Mouse (Mus musculus): Measurements from ENCODE around the gene Hrh3.
A peak's percentile ranks its signal among the peaks of the same experiment; 100 is the strongest.

Hrh3 gene

DNA sequence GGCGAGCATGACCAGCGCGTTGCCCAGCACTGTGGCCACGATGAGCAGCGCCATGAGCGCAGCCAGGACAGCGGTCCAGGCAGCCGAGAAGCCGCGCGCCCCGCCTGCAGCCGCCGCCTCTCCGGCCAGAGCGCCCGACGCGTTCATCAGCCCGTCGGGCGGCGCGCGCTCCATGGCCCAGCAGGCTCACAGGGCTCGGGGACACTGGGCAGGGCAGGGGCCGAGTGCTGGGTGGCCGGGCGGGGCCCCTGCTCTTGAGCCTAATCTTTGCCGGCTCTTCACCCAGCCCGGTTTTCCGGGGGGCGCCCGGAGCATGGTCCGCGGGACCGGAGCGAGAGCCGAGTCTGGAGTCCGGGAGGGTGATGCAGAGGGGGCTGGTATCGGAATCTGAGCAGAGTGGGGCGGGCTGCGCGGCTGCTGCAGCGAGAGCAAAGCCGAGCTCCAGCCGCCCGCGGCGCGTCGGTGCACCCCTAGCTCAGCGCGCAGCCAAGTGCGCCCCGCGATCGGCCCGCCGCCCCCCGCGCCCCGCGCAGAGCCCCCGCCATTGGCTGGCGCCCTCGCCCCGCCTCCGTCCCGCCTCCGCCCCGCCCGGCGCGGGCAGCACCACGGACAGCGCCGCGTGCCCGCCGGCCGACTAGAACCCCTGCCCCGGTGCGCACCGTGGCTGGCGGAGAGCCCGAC lies at the start of gene Hrh3:
TSS of gene Hrh3 (minus strand) at position 511 of the 681 bp plus-strand sequence.
- DNase-seq, result peak; percentile 70 to 73

DNA sequence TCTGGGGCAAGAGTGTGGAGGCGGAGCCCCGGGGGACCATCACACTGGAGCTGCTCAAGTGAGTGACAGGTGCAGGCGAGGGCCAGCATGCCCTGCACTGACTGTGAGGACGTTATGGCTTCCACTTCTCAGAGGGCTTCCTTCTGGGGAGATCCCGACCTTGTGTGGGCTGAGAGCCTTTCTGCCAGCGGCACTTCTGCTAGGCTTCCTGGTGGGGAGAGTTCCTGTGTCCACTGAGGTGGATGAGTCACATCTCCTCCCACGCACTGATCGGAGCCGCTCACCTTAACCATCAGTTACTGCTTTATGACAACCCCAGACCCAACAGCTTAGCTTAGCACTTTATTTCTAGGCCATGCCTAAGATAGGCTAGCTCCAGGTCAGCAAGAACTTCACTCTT lies 44.3 kb upstream of the Hrh3 start:
- DNase-seq, result no peak

DNA sequence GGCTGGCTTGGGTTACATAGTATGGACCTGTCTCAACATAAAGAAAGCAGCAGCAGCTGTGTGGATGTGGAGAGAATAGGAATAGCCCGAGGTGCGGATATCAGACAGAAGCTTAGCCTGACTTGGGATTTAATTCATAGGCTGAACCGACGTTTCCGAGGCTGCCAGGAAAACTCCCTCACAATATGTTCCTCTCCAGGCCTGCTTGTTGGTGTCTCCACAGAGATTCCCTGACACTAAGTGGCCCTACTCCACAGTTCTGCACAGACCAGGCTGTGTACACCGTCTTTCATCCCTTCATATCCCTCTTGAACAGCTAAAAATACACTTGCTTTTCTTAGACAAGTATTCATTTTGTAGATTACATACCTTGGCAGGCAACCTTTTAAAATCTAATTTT lies 43.1 kb upstream of the Hrh3 start:
- DNase-seq, result no peak

- DNase-seq, result no peak
Measured at GRCm38 (mm10) chr2:180146091-180146490, 41.8 kb upstream of the Hrh3 start.

DNA sequence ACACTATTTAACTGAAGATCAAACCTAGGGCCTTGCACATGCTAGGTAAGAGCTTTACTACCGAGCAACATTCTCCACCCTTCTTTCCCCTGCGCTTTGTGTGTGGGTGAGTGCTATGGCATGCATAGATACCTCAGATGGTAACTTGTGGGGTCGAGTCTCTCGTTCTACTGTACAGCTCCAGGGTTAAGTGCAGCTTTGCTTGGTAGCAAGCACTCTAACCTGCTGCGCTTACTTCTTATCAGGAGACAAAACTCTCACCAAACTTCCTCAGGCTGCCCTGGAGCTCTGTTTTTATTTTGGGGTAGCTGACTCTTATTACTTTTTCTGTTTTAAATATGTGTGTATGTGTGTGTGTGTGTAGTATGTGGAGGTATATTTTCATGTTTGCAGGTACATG lies 31.1 kb upstream of the Hrh3 start:
- no peak for DNase-seq

- DNase-seq, result no peak
Measured at GRCm38 (mm10) chr2:180133911-180134310, 29.6 kb upstream of the Hrh3 start.

DNA sequence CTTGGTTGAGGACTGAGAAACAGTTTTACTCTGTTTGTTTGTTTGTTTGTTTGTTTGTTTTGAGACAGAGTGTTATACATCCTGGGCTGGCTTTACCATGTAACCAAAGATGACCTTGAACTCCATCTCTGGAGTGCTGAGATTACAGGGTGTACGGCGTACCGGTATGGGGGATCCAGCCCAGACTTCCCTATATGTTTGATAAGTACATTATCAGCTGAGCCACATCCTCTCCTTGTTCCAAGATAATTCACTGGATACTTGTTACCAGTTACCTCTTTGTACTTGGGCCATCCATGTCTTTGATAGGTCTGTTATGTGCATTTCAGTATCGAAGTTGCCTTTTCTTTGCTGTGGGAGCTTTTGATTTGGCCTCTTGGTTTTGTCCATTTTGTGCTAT lies 28.9 kb upstream of the Hrh3 start:
- DNase-seq, result no peak

DNA sequence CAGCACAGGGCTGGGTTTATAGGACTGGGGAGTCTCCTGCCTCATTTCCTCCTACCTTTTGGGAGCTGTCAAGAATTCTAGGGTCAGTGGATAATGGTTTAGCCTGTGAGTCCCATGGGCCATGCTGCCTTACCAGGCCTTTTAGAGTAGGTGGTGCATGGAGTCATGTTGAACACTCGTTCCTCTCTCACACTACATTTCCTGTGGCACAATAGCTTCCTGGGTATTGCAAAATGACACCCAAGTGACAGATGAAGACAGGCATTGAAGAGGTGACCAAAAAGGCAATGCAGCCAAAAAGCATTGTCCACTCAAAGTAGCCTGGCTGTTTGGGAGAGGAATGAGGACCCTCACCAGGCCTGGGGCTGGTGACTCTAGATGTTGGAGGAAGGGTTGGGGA lies 23.4 kb upstream of the Hrh3 start:
- no peak for DNase-seq

GRCm38 (mm10) chr2:180126195-180126594 lies 21.9 kb upstream of the Hrh3 start:
- DNase-seq, result no peak

DNA sequence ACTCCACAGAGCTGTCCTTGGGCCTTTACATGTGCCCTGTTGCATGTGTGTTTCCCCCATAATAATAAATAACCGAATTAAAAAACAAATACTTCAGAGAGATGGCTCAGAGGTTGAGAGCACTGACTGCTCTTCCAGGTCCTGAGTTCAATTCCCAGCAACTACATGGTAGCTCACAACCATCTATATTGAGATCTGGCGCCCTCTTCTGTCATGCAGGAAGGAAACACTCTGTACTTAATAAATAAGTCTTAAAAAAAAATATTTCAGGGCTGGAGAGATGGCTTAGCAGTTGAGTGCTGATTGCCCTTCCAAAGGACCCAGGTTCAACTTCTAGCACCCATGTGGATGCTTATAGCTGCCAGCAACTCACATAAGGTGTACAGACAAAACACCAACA lies 19.9 kb upstream of the Hrh3 start:
- DNase-seq, result no peak

- no peak for DNase-seq
Measured at GRCm38 (mm10) chr2:180120292-180120761, 16.0 kb upstream of the Hrh3 start.

GRCm38 (mm10) chr2:180119439-180120291 lies 15.4 kb upstream of the Hrh3 start:
- no peak for DNase-seq

DNA sequence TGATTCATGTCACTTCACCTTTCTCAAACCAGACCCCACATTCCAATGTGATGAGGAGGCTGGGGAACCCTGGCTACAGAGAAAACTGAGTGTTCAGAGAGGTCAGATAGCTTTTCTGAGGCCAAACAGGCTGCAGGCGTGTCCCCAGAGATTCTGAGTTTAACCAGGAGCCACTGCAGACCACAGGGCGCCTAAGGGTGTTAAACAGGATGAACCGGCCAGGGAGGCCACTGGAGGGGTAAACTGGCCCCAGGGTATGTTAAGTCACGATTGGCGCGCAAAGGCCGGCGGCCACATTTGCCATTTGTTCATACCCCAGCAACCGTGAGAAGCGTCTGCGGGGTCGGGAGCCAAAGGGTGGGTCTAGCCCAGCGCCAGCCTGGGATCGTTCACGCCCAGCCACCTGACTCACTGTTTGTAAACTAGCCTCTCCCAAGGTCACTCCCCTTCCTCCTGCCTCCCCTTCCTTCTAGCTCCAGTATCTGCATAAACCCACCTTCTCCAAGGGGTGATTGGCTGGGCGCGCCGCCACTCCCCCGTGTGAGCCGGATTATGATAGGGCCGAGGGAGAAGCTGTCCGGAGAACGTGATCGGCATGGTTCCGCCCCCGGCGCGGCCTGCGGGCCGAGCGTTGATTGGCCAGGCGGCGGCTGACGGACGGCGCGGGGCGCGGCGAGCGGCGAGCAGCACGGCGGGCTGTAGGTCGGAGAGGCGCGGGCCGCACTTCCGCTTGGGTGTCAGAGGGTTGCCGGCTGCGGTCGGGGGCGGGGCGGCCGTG lies 14.6 kb upstream of the Hrh3 start, which contains the start of gene Osbpl2:
TSS of gene Osbpl2 (plus strand) at position 646 of the 778 bp plus-strand sequence.
- peak; percentile 99 for DNase-seq

DNA sequence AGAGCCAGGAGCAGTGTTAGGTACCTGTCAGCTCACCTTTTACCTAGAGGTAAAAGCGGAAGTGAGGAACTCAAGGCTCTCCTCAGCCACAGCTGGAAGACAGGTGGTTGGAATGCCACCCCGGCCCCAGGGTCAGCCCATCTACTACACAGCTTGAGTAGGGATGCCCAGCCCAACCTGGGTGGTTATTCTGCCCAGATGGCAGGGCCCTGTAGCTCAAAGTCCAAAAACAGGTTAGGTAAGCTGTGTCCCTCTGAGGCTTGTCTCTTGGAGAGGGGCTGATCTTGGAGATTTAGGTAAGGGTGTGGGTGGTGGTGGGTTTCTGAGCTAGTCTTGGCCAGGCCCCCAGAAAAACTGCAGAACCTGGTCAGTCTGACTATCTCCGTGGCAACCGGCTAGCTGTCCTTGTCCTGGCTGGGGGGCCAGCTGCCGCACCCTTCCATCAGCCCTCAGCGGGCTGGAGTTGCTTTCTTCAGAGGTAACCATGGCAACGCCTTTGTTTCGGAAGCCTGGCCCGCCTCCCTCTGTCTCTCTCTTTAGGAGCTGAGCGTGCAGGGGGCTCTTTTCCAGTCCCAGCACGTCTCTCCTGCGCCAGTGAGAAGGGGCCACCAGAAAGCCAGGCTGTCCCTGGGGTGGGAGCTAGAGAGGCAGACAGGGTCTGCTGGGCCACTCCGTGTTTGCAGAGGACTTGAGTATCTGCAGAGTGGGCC lies 13.4 kb upstream of the Hrh3 start:
- no peak for DNase-seq

DNA sequence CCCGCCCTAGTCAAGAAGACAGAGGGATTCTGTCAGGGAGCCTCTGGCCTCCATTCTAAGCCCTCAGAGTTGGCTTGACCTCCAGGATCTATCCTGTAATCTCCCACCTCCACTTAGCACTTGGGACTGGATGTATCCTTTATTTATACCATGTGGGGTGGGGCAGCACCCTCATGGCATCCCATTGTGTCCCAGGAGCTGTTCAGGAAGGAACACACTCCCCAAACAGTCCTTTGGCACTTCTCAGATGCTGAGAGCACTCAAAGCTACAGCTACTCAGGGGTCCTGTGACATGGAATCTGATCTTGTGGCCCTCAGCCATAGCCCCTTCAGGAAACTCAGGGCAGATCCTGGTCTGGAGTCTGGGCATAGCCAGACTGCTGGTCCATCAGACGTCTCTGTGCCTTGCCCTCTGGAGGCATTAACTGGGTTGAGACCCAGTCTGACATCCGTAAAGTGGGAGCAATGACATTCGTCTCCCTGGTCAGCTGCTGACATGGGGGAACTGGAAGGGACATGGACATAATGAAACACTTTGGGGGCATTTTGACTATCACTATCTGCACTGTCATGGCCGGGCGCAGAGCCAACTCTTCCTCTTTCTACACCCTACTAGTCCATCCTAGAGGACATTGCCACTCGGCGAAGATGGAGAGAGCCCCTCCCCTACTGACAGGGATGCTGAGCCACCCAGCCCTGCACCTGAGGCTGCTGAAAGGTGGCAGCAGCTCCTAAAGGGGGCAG lies 12.6 kb upstream of the Hrh3 start:
- DNase-seq, result no peak

GRCm38 (mm10) chr2:180116081-180116493 lies 11.8 kb upstream of the Hrh3 start:
- no peak for DNase-seq

GRCm38 (mm10) chr2:180115279-180115678 lies 11.0 kb upstream of the Hrh3 start:
- DNase-seq, result no peak

GRCm38 (mm10) chr2:180113909-180114890 lies 9.9 kb upstream of the Hrh3 start:
- DNase-seq, result no peak

DNA sequence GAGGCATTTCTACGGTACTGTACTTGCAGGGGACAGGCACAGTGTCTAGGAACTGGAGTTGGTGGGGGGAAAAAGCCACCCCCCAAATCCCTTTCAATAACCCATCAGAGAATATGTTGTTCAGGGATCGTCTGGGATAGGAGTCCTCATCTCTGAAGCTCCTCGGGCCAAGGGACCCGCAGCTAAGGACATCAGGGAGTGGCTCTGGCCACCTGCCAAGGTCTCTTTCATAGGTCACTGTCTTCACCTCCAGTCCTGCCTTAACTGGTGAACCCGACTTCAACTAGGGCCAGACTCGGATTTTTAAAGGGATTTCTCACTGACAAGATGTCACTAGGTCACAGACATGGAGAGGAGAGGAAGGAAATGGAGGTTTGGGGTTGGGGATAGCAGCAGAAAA lies 4.0 kb upstream of the Hrh3 start:
- no peak for DNase-seq

- DNase-seq, result no peak
Measured at GRCm38 (mm10) chr2:180107081-180107480, 2.8 kb upstream of the Hrh3 start.
